Mouse (Mus musculus): ENCODE results near the gene Pum2. TPM values are rescaled to one million over a fixed set of nuclear protein-coding genes. Genes with fewer than 3 reads are reported as not detected.
"Not testable (repeated sequence)": the region's sequence is repeated elsewhere in the genome, so short reads cannot be mapped to it uniquely, and the experiment has no call there.

Pum2 gene
- total RNA-seq, 2 experiments from 2014 or later, result 80.7 to 98.1 TPM

- no peak for DNase-seq
These were observed 4.5 kb upstream of the Pum2 start for GRCm38 (mm10) chr12:8669421-8669820.

GRCm38 (mm10) chr12:8669846-8670245 is 4.1 kb upstream of the Pum2 start:
- no peak for DNase-seq

- DNase-seq, result no peak
These were observed 587 bp upstream of the Pum2 start for GRCm38 (mm10) chr12:8673121-8673973.

- DNase-seq, result peak; percentile 54
These were observed 487 bp downstream of the Pum2 start for GRCm38 (mm10) chr12:8674377-8674864.

DNA sequence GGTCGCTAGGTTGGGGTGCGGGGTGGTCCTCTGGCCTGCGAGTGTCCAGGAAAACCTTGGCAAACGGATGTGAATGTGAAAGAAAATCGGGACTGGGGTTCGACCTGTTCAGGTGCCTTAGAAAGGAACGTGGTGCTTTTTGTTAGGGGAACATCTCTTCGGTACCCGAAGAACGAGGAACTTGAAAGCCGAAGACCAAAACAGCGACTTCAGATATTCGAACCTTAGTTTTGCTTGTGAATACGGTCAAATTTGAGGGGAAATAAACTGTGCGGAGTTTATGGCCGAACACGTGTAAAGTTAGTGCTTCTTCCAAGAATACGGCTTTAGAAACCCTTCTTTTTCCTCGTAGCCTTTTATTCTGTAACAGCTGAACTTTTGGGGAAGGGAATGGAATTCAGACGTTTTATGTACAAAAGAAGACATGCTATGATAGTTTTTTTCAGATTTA is 982 bp downstream of the Pum2 start:
- DNase-seq, result no peak

GRCm38 (mm10) chr12:8675361-8675760 is 1.4 kb downstream of the Pum2 start:
- DNase-seq, result no peak

GRCm38 (mm10) chr12:8676341-8676740 is 2.4 kb downstream of the Pum2 start:
- DNase-seq, result no peak

DNA sequence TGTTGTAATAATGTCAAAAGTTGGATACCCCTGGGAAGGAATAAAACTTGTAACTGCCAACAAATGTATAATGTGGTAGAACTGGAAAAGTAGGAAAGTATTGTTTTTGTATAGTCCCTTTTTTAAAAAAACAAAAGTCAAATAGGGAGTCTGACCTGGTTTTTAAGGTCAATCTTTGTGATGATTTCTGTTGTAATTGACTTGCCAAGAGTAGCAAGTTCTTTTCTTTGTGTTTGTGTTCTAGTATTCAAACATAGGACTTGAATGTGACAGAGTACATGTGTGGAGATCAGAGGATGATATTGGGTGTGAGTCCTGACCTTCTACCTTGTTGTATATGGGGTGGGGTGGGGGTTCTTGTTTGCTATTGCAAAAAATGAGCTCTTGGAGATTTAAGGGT is 4.0 kb downstream of the Pum2 start:
- no peak for DNase-seq

DNA sequence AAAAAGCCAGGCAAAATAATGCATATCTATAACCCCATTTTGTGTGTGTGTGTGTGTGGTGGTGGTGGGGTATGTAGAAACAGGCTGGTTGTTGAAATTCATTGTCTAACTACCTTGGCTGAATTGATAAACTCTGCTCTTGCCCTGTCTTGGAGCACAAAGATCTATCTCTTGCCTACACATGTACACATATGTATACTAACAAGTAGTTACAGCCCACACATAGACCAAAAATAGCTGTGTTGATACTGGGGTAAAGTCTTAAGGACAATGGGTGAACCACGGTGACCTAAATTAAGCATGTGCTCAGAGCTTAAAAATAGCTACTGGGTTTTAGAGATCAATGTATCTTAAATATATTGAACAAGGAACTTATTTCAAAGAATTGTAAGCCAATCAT is 10.3 kb downstream of the Pum2 start:
- no peak for DNase-seq

GRCm38 (mm10) chr12:8685036-8685435 is 11.1 kb downstream of the Pum2 start:
- DNase-seq, result no peak

GRCm38 (mm10) chr12:8689882-8690281 is 15.9 kb downstream of the Pum2 start:
- not testable (repeated sequence) for DNase-seq

DNA sequence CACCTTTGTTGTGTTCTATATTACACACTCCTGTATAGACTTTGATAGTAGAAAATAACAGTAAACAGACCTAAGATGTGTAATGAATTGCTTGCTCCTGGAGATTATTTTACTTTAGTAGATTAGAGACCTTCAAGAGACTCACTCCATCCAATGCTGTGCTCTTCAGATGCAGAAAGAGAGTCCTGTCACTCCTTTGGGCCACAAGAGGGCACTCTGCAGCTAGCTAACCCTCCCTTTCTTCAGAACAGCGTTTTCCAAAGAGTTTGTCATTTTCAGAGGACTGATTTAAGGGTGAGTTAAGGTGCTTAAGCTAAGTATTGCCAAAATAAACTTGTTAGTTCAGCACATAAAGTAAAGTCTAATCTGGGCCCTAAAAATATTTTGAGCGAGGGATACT is 25.0 kb downstream of the Pum2 start:
- peak; percentile 32 for DNase-seq

- DNase-seq, result no peak
These were observed 30.1 kb downstream of the Pum2 start for GRCm38 (mm10) chr12:8703988-8704387.

- DNase-seq, result no peak
These were observed 34.9 kb downstream of the Pum2 start for GRCm38 (mm10) chr12:8708876-8709275.

DNA sequence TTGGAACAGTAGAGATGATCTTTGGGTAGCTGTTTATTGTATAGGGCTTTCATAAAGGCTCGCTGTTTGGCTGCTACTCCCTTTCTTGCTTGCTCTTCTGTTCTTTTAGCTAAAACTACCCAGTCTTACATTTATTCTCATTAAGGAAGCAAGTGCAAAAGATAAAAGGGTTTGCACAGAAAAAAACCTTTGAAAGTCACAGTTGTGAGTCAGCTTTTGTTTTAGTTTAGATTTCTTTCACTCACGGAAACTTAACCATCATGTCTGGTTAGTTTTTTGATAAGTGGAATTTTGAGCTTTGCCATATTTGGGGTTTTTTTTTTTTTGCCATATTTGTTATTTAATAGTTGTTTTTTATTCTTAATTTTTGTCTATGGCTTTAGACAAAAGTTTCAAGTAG is 38.7 kb downstream of the Pum2 start:
- no peak for DNase-seq

DNA sequence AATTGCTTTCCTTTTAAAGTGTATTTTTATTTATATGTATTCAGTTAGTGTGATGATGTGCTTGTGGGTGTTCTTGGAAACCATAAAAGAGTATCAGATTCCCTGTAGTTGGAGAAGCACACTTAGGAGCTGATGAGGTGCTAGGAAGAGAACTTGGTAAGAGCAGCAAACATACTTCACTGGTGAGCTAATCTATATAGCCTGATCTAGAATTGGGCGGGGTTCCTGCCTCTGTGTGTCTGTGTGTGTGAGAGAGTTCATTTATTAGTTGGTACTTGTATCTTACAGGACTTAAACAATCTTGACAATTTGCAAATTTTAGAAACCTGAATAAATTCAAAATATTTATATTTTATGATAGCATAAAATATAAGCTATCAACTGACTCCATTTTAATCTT is 42.2 kb downstream of the Pum2 start:
- DNase-seq, result no peak

GRCm38 (mm10) chr12:8726890-8727289 is 53.0 kb downstream of the Pum2 start:
- no peak for DNase-seq

- peak; percentile 33 for DNase-seq
These were observed 54.8 kb downstream of the Pum2 start for GRCm38 (mm10) chr12:8728739-8729138.

DNA sequence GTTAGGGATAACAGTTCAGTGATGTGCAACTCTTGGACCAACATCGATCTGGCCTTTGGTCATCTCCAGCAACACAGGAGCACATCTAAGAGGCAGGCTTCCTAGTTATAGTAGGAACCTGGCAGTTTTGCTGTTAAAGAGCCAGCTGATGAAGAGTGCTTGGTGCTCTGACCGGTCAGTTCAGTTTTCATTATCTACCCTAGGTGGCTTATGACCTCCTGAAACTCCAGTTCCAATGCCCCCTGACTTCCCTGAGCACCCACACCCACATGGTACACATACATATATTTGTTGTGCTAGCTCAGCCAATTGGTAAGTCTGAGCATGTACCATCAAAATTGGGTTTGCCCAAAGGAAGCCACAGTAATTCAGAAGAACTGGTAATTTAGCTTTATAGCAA is 79.7 kb downstream of the Pum2 start:
- DNase-seq, result no peak

DNA sequence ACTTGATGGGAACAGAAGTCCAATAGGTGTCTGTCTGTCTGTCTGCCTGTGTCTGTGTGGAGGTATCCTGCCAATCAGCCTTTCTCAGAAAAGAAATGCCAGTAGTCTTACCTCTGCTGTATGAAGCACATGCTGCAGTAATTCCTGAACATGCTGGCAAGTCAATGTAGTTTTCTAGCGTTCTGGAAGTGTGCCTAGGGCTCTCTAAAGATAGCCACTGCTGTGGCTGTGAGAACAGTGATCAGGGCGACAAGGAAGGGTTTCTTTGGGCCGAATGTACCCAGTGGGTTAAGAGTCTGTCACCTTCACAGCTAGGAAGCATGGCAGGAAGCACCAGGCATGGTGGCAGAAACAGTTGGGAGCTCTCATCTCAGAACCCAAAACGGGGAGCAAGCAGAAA is 80.2 kb downstream of the Pum2 start:
- DNase-seq, result no peak

- no peak for DNase-seq
These were observed 84.1 kb downstream of the Pum2 start for GRCm38 (mm10) chr12:8758029-8758428.

GRCm38 (mm10) chr12:8759115-8759514 is 85.2 kb downstream of the Pum2 start:
- DNase-seq, result no peak

GRCm38 (mm10) chr12:8759779-8760178 is 85.8 kb downstream of the Pum2 start:
- no peak for DNase-seq

DNA sequence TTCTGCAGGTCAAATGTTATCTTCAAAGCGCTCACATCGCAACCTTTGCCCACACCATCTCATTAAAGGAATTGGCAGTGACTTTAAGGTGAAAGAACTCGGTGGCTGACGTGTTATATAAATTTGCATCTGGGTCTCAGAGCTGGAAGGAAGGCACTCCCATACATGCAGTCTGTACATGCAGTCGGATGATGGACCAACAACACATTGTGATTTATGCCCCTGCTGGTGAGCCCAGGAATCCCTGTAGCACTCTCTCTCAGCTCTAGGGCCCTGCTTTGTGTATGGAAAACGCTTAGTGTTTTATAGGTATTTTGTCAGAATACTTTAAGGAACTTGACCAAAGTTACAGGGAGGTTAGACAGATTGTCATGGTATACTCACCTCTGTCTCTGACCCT is 86.6 kb downstream of the Pum2 start:
- no peak for DNase-seq
